Mouse (Mus musculus) MEL (cell line): Measurements from ENCODE around the gene Zp1. TPM values are rescaled to one million over a fixed set of nuclear protein-coding genes. Genes with fewer than 3 reads are reported as not detected.
A peak's percentile ranks its signal among the peaks of the same experiment; 100 is the strongest.

Experiments used
- DNase-seq: peaks from one replicate; pipeline ENCODE4 v3.0.0; 2011; ENCODE audit warnings: low read depth, low spot score
- H3K27ac ChIP-seq: 2 replicates; pipeline ENCODE4 v1.5.1; 2012; ENCODE audit warnings: low read depth, mild to moderate bottlenecking, control low read depth, low read length, moderate library complexity; ENCODE audit not compliant: control insufficient read depth
- H3K27me3 ChIP-seq, 2 experiments: fragments of 150-350 bp in 1 of 2; sonication (generic) in 1 of 2; 2 replicates each; pipeline ENCODE4 v1.6.1; 2012; ENCODE audit warnings: low read length in 2 of 2, mild to moderate bottlenecking in 2 of 2, improper control_type of control experiment in 1 of 2, moderate library complexity in 1 of 2; ENCODE audit not compliant: insufficient read depth in 2 of 2, control insufficient read depth in 1 of 2
- H3K36me3 ChIP-seq, 2 experiments: 2 replicates each; pipeline ENCODE4 v1.6.1; 2012 to 2014; ENCODE audit warnings: low read length in 2 of 2, improper control_type of control experiment in 1 of 2, inconsistent platforms in 1 of 2, mild to moderate bottlenecking in 1 of 2; ENCODE audit not compliant: insufficient read depth in 2 of 2, control insufficient read depth in 1 of 2
- H3K4me1 ChIP-seq, 2 experiments: fragments of 150-350 bp in 1 of 2; sonication (generic) in 1 of 2; 2 replicates each; pipeline ENCODE4 v1.6.1; 2012; ENCODE audit warnings: low read length in 2 of 2, improper control_type of control experiment in 1 of 2, mild to moderate bottlenecking in 1 of 2; ENCODE audit not compliant: insufficient read depth in 2 of 2, control insufficient read depth in 1 of 2
- H3K4me3 ChIP-seq, 2 experiments: fragments of 150-350 bp in 1 of 2; sonication (generic) in 1 of 2; 2 replicates each; pipeline ENCODE4 v1.5.1; 2012; ENCODE audit warnings: low read depth in 2 of 2, low read length in 2 of 2, mild to moderate bottlenecking in 2 of 2, moderate library complexity in 2 of 2, control low read depth in 1 of 2, improper control_type of control experiment in 1 of 2; ENCODE audit not compliant: control insufficient read depth in 1 of 2, insufficient read depth in 1 of 2
- H3K79me2 ChIP-seq: 2 replicates; pipeline ENCODE4 v1.6.1; 2012; ENCODE audit warnings: mild to moderate bottlenecking, low read length, moderate library complexity; ENCODE audit not compliant: control insufficient read depth, poor library complexity, insufficient read depth
- H3K9ac ChIP-seq: 2 replicates; pipeline ENCODE4 v1.6.1; 2012; ENCODE audit warnings: low read depth, mild to moderate bottlenecking, control low read depth, low read length, moderate library complexity; ENCODE audit not compliant: control insufficient read depth, poor library complexity, severe bottlenecking
- H3K9me3 ChIP-seq: fragments of 150-350 bp; sonication (generic); replicated peaks from 2 replicates; pipeline ENCODE4 v1.6.1; 2012; ENCODE audit warnings: mild to moderate bottlenecking, low read length, improper control_type of control experiment, moderate library complexity; ENCODE audit not compliant: insufficient read depth
- CHD1 ChIP-seq: IDR thresholded peaks from 2 replicates; pipeline ENCODE4 v1.6.1; 2012; ENCODE audit warnings: low read depth, mild to moderate bottlenecking, inconsistent platforms, low read length, improper control_type of control experiment
- EP300 ChIP-seq, 2 experiments: IDR thresholded peaks; 2 replicates each; pipeline ENCODE4 v1.6.1; 2011; ENCODE audit warnings: improper control_type of control experiment in 2 of 2, low read length in 2 of 2, low read depth in 1 of 2, mild to moderate bottlenecking in 1 of 2
- GABPA ChIP-seq: IDR thresholded peaks from 2 replicates; pipeline ENCODE4 v1.6.1; 2012; ENCODE audit warnings: low read depth, mild to moderate bottlenecking, inconsistent platforms, low read length, improper control_type of control experiment, moderate library complexity
- GATA1 ChIP-seq: IDR thresholded peaks from 2 replicates; pipeline ENCODE4 v1.6.1; 2011; ENCODE audit warnings: low read depth, low read length, improper control_type of control experiment
- KAT2A ChIP-seq: conservative IDR thresholded peaks from 2 replicates; pipeline ENCODE4 v1.6.1; 2012; ENCODE audit warnings: low read depth, low read length, improper control_type of control experiment, inconsistent platforms
- MAX ChIP-seq: IDR thresholded peaks from 2 replicates; pipeline ENCODE4 v1.6.1; 2011; ENCODE audit warnings: low read length, improper control_type of control experiment
- MXI1 ChIP-seq: IDR thresholded peaks from 2 replicates; pipeline ENCODE4 v1.6.1; 2011; ENCODE audit warnings: mild to moderate bottlenecking, low read depth, low read length, improper control_type of control experiment
- MYB ChIP-seq: IDR thresholded peaks from 2 replicates; pipeline ENCODE4 v1.6.1; 2011; ENCODE audit warnings: mild to moderate bottlenecking, low read depth, low read length, improper control_type of control experiment
- POLR2A ChIP-seq, 2 experiments: IDR thresholded peaks; 2 replicates each; pipeline ENCODE4 v1.6.1; 2011 to 2012; ENCODE audit warnings: low read length in 2 of 2, mild to moderate bottlenecking in 2 of 2, control low read depth in 1 of 2, improper control_type of control experiment in 1 of 2, low read depth in 1 of 2, moderate library complexity in 1 of 2; ENCODE audit not compliant: control insufficient read depth in 1 of 2, insufficient read depth in 1 of 2, poor library complexity in 1 of 2
- POLR2AphosphoS5 ChIP-seq: IDR thresholded peaks from 2 replicates; pipeline ENCODE4 v1.6.1; 2012; ENCODE audit warnings: low read depth, borderline replicate concordance, mild to moderate bottlenecking, inconsistent platforms, low read length, moderate library complexity, mixed read lengths
- RAD21 ChIP-seq: IDR thresholded peaks from 2 replicates; pipeline ENCODE4 v1.6.1; 2011; ENCODE audit warnings: mild to moderate bottlenecking, low read depth, low read length, improper control_type of control experiment
- UBTF ChIP-seq: IDR thresholded peaks from 2 replicates; pipeline ENCODE4 v1.6.1; 2012; ENCODE audit warnings: low read depth, mild to moderate bottlenecking, inconsistent platforms, low read length, improper control_type of control experiment, moderate library complexity, borderline replicate concordance; ENCODE audit not compliant: insufficient read depth
- USF1 ChIP-seq: IDR thresholded peaks from 2 replicates; pipeline ENCODE4 v1.6.1; 2014; ENCODE audit warnings: low read depth, mild to moderate bottlenecking, inconsistent platforms, low read length, improper control_type of control experiment, moderate library complexity
- ZKSCAN1 ChIP-seq: IDR thresholded peaks from 2 replicates; pipeline ENCODE4 v1.6.1; 2012; ENCODE audit warnings: low read depth, mild to moderate bottlenecking, inconsistent platforms, low read length, improper control_type of control experiment, moderate library complexity
- ZNF384 ChIP-seq: IDR thresholded peaks from 2 replicates; pipeline ENCODE4 v1.6.1; 2012; ENCODE audit warnings: low read depth, mild to moderate bottlenecking, inconsistent platforms, low read length, improper control_type of control experiment
- polyA plus RNA-seq, 2 experiments: library from polyadenylated mRNA; stranded (reverse) in 1 of 2; unstranded in 1 of 2; fragments of >175 nt in 1 of 2; fragments of >200 nt in 1 of 2; gene quantifications; 2 replicates each; pipeline versions ENCODE4 v1.2.1 to v1.2.4; 2012; ENCODE audit warnings: low replicate concordance in 2 of 2, low read depth in 1 of 2; ENCODE audit not compliant: insufficient read length in 2 of 2, insufficient read depth in 1 of 2, missing spikeins in 1 of 2
- total RNA-seq: library from RNA; depleted of rRNA; stranded (reverse); fragments of 300-350 nt; gene quantifications from 2 replicates; pipeline ENCODE4 v1.2.3, GENCODE M21; 2012

Gene Zp1
- total and polyA plus RNA-seq, 3 experiments, result not detected

DNA sequence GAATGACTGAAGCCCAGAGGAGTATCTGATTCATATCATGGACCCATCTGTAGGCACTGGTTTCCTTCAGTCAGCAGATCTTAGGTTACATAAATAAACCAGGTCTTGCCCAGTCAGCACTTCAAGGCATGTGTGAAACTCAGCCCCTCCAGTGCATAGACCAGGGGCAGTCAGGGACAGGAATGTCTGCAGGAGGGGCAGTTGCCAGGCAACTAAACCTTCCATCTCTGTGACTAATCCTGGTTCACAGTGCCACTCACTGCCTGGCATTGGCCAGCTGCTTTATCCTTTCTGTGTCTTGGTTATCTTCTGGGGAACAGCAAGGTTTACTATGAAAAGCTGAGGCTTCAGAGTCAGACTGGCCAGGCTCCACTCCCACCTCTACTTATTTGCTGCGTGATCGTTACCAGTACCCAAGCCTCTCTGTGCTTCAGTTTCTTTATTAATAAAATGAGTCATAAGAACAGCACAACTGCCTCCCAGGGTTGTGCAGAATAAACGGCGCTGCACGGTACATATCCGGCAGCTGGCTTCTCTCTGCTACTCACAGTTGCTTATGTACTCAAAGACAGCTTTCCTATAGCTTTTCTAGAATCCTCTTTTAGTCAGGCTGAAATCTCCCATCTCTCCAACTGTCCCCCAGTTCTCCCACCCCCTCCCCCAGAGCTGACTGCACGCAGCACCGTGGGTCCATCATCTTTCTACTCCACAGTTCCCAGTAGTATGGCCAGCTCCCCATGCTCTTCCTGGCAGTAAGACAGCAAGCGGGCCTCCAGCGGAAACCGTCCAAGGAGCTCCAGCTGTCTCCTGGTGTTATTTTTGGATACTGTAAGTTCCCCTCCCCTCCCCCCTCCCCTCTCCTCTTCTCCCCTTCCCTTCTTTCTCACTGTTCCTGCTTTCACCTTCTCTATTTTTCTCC, 31.8 kb upstream of the Zp1 start:
- no peak for DNase-seq
- Histone ChIP-seq H3K27me3 (peaks cover 5 to 8% of the 10 kb centered on the region in 2 experiments), H3K9ac (no peak overlapping the region), H3K4me3 (no peak overlapping the region), H3K36me3 (peaks cover 0 to 5% of the 10 kb centered on the region in 2 experiments; a peak in 2 of 4 replicates), H3K9me3 (no peaks in the 10 kb centered on the region), H3K79me2 (peaks cover 17% of the 10 kb centered on the region), H3K4me1 (peaks cover 0 to 2% of the 10 kb centered on the region in 2 experiments; a peak in 1 of 4 replicates), H3K27ac (no peak overlapping the region)
- no peak for TF ChIP-seq EP300 (IDR thresholded peaks at IDR 0.05; ENCODE audit: low read depth in 1 of 2, low read length in 2 of 2)
- no peak for TF ChIP-seq RAD21
- TF ChIP-seq MAX, result no peak
- TF ChIP-seq CHD1, result no peak
- TF ChIP-seq ZKSCAN1, result no peak
- no peak for TF ChIP-seq UBTF
- no peak for TF ChIP-seq KAT2A
- TF ChIP-seq GATA1, result no peak
- TF ChIP-seq MXI1, result no peak
- no peak for TF ChIP-seq MYB
- TF ChIP-seq USF1, result no peak
- no peak for TF ChIP-seq GABPA

DNA sequence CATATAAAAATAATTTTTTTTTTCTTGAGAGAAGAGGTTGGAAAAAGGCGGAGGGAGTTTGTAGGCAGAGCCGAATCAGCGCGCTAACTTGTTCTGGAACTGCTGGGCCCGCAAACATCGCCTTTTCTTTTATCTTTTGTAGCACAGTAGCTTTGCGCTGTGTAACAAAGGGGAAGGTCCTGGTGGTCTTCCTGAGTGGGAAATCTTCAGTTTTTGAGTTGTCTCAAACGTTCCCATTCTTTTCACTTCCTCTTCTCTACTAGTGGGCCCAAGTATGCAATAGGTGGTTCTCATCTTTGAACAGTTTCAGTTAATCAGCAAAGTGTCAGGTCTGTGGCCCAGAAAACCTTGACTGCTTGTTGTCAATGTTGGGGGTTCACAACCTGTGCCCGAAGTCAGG, 29.1 kb upstream of the Zp1 start:
- Histone ChIP-seq H3K4me3 (peak overlapping the region; percentile 65 to 95), H3K9ac (peak overlapping the region; percentile 80), H3K27me3 (peaks cover 3 to 5% of the 10 kb centered on the region in 2 experiments; a peak in 2 of 4 replicates), H3K9me3 (no peaks in the 10 kb centered on the region), H3K27ac (peak overlapping the region; percentile 85), H3K4me1 (peaks cover 0 to 13% of the 10 kb centered on the region in 2 experiments; a peak in 2 of 4 replicates), H3K79me2 (peaks cover 34% of the 10 kb centered on the region), H3K36me3 (peaks cover 0 to 18% of the 10 kb centered on the region in 2 experiments; a peak in 2 of 4 replicates)
- peak; percentile 65 for DNase-seq
- TF ChIP-seq POLR2A (IDR thresholded peaks at IDR 0.05; ENCODE audit: control insufficient read depth in 1 of 2, insufficient read depth in 1 of 2, low read depth in 1 of 2, low read length in 2 of 2, poor library complexity in 1 of 2) (0 out of 4 replicates have a peak, but pooled peaks of 1 of the 2 experiments have one; percentile 7), POLR2AphosphoS5 (no peak), EP300 (IDR thresholded peaks at IDR 0.05; ENCODE audit: low read depth in 1 of 2, low read length in 2 of 2) (peak in 1 of 2 experiments; percentile 20; a peak in 1 of 4 replicates), ZNF384 (0 out of 2 replicates have a peak, but pooled peaks have one; percentile 3)
